Mouse (Mus musculus): ENCODE results near the gene Eef2.

- no peak for TF ChIP-seq CTCF (IDR thresholded peaks at IDR 0.05; ENCODE audit: low read depth)
- no peak for TF ChIP-seq EP300 (IDR thresholded peaks at IDR 0.05; ENCODE audit: low read depth)
These were observed 18.9 kb downstream of the Eef2 start for GRCm38 (mm10) chr10:81195300-81195699.

All from liver, postnatal 0 days (tissue).